Mouse (Mus musculus): ENCODE data around the gene Zc2hc1b. TPM values are rescaled to one million over a fixed set of nuclear protein-coding genes. Genes with fewer than 3 reads are reported as not detected.

Zc2hc1b gene
- polyA plus RNA-seq, 1 experiment, result not detected

DNA sequence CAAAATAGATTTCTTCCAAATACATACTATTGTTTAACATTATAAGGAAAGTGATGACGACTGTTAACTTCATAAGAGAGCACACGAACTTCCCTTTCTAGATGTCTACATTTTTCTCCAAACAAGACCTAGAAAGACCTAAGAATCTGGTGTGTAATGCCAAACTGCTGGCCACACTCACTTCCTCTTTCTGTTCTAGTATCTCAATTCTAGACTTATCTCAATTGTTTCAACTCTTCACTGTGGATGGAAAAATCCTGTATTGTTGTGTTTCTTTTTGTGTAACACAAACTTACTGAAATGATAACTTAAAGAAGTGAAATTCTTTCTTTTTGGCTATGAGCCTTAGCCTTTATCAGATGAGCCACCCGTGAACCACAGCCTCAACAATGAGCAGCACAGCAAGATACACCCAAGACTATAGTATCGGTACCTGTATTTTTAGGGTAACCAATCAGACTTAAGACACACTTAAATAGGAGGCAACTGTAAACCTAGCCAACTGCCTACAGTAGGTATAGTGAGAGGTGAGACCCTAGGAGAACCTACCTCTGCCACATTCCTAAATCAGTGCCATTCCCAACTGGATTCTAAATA, 6.4 kb upstream of the Zc2hc1b start:
- DNase-seq, result no peak
- Histone ChIP-seq H3K4me3 (replicated peaks; ENCODE audit: extremely low read depth, low read depth, low read length) (no peak overlapping the region), H3K4me1 (ENCODE audit: control insufficient read depth, insufficient read depth, low read length) (no peaks in the 10 kb centered on the region)
- TF ChIP-seq POLR2A (IDR thresholded peaks at IDR 0.05; ENCODE audit: borderline replicate concordance, extremely low read depth, low read depth, low read length) (no peak), CTCF (IDR thresholded peaks at IDR 0.05; ENCODE audit: insufficient read depth, low read length) (no peak)
- 72% methylated on average over 4 of the region's 4 CpGs for WGBS

DNA sequence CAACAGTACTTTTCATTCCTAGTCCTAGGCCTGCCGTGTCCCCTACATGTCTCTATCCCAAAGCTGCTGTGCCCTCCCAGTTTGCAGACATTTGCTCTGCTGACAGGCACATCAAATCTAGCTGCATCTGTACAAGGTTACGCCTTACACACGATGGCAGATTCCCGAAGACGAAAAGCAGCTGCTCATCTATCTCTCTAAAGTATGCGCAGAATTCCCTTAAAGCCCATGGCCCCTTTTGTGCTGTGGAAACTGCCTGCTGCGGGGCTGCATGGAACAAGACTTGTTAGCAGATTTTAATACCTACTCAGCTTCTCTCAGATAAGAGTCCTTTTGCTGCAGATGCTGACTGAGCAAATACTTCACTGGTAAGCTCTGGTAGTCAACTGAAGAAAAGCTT, 2.4 kb upstream of the Zc2hc1b start:
- no peak for DNase-seq
- WGBS, result 81% methylated on average over 7 of the region's 7 CpGs
- H3K4me3 ChIP-seq (replicated peaks; ENCODE audit: extremely low read depth, low read depth, low read length), result no peak overlapping the region
- H3K4me1 ChIP-seq (ENCODE audit: control insufficient read depth, insufficient read depth, low read length), result no peaks in the 10 kb centered on the region
- TF ChIP-seq CTCF (IDR thresholded peaks at IDR 0.05; ENCODE audit: insufficient read depth, low read length) (no peak), POLR2A (IDR thresholded peaks at IDR 0.05; ENCODE audit: borderline replicate concordance, extremely low read depth, low read depth, low read length) (no peak)

DNA sequence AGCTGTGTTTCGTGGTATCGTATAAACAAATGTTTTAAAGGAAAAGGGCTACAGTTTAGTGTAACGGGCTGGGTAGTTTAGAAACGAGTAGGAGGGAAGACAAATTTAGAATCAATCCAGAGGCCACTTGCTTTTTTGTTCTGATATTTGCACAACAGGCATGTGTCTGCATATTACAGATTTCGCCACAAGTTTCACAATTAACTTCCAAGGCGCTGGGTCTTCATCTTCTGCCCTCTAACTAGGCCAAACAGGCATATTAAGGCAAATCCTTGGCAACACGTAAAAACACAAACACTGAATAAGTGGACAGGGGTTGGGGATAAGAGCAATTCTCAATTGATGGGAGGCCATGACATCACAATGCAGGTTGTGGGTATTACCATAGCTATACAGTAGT, 2.0 kb downstream of the Zc2hc1b start:
- no peak for DNase-seq

DNA sequence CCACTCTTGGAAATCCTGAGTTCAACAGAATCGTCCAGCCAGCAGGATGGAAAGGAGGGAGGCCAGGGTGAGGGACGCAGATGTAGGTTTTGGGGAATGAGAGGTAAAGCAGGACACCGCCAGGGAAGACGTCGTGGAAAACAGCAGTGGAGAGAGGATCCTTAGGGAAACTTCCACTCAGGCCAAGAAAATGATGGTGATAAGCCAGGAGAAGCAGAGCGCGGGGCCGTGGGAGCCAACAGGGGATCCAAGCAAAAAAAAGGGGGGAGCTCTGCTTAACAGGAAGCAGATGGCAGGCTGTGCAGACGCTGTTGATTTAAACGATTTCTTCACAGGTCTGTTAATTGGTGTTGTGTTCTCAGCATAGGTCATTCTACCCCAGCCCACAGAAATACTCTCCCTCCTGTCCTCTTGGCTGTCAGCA, 5.0 kb downstream of the Zc2hc1b start:
- WGBS, result 45% methylated on average over 10 of the region's 10 CpGs

More for the DNA sequence above, 2.0 kb downstream of the Zc2hc1b start:
- no peaks in the 10 kb centered on the region for H3K4me1 ChIP-seq (ENCODE audit: control insufficient read depth, insufficient read depth, low read length)
- no peak overlapping the region for H3K4me3 ChIP-seq (replicated peaks; ENCODE audit: extremely low read depth, low read depth, low read length)
- TF ChIP-seq POLR2A (IDR thresholded peaks at IDR 0.05; ENCODE audit: borderline replicate concordance, extremely low read depth, low read depth, low read length) (no peak), CTCF (IDR thresholded peaks at IDR 0.05; ENCODE audit: insufficient read depth, low read length) (no peak)
- WGBS, result 73% methylated on average over 7 of the region's 7 CpGs

DNA sequence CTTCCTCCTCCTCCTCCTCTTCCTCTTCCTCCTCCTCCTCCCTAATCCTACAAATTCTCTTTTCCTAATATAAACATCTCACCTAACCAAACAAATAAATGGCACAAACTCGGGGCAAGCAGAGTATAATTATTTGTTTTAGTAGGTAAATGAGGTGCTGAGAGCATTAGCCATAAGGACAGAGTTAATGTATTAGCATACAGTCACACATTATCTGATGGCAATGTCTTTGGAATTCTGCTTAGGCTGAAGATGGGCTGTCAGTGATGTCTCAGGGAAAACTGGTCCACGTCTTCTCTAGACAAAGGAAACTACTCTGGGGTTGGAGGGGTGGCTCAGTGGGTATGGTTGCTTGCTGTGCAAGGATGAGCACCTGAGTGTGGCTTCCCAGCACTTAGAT, 6.4 kb downstream of the Zc2hc1b start:
- no peak for DNase-seq
- WGBS, result 40% methylated on average over 2 of the region's 2 CpGs
- Histone ChIP-seq H3K4me1 (ENCODE audit: control insufficient read depth, insufficient read depth, low read length) (no peaks in the 10 kb centered on the region; the same call in 1 of the 2 replicates), H3K4me3 (replicated peaks; ENCODE audit: extremely low read depth, low read depth, low read length) (no peak overlapping the region)
- TF ChIP-seq CTCF (IDR thresholded peaks at IDR 0.05; ENCODE audit: insufficient read depth, low read length) (no peak), POLR2A (IDR thresholded peaks at IDR 0.05; ENCODE audit: borderline replicate concordance, extremely low read depth, low read depth, low read length) (no peak)

More for the DNA sequence above, 5.0 kb downstream of the Zc2hc1b start:
- TF ChIP-seq POLR2A (IDR thresholded peaks at IDR 0.05; ENCODE audit: borderline replicate concordance, extremely low read depth, low read depth, low read length), result no peak
- no peak for TF ChIP-seq CTCF (IDR thresholded peaks at IDR 0.05; ENCODE audit: insufficient read depth, low read length)
- Histone ChIP-seq H3K4me1 (ENCODE audit: control insufficient read depth, insufficient read depth, low read length) (no peaks in the 10 kb centered on the region), H3K4me3 (replicated peaks; ENCODE audit: extremely low read depth, low read depth, low read length) (no peak overlapping the region)
- DNase-seq, result no peak

DNA sequence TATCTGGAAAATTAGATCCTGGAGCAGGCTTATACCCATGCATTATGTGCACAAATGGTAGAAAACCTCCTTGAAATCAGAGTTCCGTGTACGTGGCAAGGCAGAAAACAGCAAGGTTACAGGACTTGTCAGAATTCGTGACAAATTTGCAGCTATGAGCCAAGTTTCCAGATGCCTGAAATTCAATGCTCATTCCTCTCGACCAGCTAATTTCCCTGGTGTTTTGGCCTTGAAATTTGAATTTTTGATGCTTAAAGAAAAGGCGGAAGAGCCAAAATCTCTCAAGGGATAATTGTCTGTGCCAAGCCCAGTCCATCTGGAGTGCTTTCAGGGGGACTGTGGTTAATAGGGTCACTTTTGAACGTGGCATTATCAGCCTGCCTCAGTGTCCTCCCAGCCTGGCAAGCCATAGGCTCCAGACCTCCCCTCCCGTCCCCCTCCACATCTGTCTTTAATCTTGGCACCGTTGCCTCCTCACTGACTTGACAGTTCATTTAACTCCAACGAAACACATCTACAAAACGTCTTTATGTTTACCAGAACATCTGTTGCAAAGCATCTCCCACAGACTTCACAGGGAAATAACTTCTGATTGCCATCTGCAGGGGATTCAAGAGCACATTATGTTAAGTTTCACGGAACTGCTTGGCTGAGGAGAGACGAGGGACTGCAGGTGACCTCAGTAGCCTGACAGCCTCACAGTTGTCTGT, 6.9 kb downstream of the Zc2hc1b start:
- 41% methylated on average over 12 of the region's 12 CpGs for WGBS
- no peak overlapping the region for H3K4me3 ChIP-seq (replicated peaks; ENCODE audit: extremely low read depth, low read depth, low read length)
- DNase-seq, result no peak

DNA sequence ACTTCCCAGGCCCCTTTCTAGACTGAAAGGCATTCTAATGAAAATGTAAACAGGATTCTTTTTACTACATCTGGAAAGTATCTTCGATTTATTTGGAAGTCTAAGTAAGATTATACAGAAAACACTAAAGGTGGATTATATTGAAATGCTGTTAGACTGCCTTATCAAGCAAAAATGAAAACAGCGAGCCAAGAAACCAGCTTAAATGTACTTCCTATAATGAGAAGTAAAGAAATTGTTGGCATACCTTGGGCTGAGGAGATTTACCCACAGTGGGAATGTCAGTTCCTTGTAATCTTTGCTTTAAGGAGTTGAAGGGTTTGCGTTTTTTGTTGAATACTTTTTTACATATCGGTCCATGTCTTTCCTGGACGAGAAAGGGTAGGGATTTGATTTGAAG, 9.4 kb downstream of the Zc2hc1b start:
- H3K4me1 ChIP-seq (ENCODE audit: control insufficient read depth, insufficient read depth, low read length), result no peaks in the 10 kb centered on the region; the same call in 1 of the 2 replicates
- no peak for TF ChIP-seq CTCF (IDR thresholded peaks at IDR 0.05; ENCODE audit: insufficient read depth, low read length)
- no peak for TF ChIP-seq POLR2A (IDR thresholded peaks at IDR 0.05; ENCODE audit: borderline replicate concordance, extremely low read depth, low read depth, low read length)
- no peak for DNase-seq
- WGBS, result 64% methylated on average over 5 of the region's 5 CpGs
- H3K4me3 ChIP-seq (replicated peaks; ENCODE audit: extremely low read depth, low read depth, low read length), result no peak overlapping the region

More for the DNA sequence above, 6.9 kb downstream of the Zc2hc1b start:
- no peaks in the 10 kb centered on the region; the same call in 1 of the 2 replicates for H3K4me1 ChIP-seq (ENCODE audit: control insufficient read depth, insufficient read depth, low read length)
- TF ChIP-seq CTCF (IDR thresholded peaks at IDR 0.05; ENCODE audit: insufficient read depth, low read length) (no peak), POLR2A (IDR thresholded peaks at IDR 0.05; ENCODE audit: borderline replicate concordance, extremely low read depth, low read depth, low read length) (no peak)

DNA sequence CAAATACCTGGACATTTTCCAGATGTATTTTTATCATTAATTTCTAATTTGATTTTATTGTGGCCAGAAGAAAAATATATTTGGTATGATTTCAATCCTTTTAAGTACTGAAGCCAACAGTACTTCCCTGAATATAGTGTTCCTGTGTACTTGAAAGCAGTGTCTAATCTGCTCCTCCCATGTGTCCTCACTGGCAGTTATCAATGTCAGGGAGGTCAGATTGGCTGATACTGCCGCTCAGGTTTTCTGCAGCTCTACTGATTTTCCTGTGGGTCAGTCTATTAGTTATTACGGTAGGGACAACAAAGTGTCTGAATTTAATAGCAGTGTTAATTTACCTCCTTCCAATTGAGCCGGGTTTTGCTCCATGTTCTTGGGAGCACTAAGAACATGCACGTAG, 15.8 kb downstream of the Zc2hc1b start:
- Histone ChIP-seq H3K4me3 (replicated peaks; ENCODE audit: extremely low read depth, low read depth, low read length) (no peak overlapping the region), H3K4me1 (ENCODE audit: control insufficient read depth, insufficient read depth, low read length) (no peaks in the 10 kb centered on the region)
- DNase-seq, result no peak
- 71% methylated on average over 4 of the region's 4 CpGs for WGBS
- TF ChIP-seq CTCF (IDR thresholded peaks at IDR 0.05; ENCODE audit: insufficient read depth, low read length) (no peak), POLR2A (IDR thresholded peaks at IDR 0.05; ENCODE audit: borderline replicate concordance, extremely low read depth, low read depth, low read length) (no peak)

DNA sequence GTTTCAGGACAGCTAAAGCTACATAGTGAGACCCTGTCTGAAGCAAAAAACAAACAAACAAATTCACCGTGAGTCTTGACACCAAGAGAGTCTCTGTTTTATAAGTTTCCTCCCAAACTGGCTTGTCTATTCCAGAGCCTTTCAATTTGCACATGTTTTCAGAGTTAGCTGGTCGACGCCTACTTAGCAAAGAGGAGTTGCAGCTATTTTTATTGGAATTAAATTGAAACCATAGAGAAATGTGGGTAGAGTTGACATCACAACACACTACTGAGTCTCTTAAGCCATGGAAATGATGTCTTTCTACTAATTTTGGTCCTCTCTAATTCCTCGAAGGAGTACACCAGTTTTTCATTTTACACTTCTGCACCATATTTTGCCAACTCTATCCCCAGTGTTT, 16.9 kb downstream of the Zc2hc1b start:
- 86% methylated on average over 4 of the region's 4 CpGs for WGBS
- Histone ChIP-seq H3K4me3 (replicated peaks; ENCODE audit: extremely low read depth, low read depth, low read length) (no peak overlapping the region), H3K4me1 (ENCODE audit: control insufficient read depth, insufficient read depth, low read length) (no peaks in the 10 kb centered on the region)
- TF ChIP-seq CTCF (IDR thresholded peaks at IDR 0.05; ENCODE audit: insufficient read depth, low read length) (no peak), POLR2A (IDR thresholded peaks at IDR 0.05; ENCODE audit: borderline replicate concordance, extremely low read depth, low read depth, low read length) (no peak)
- DNase-seq, result no peak

DNA sequence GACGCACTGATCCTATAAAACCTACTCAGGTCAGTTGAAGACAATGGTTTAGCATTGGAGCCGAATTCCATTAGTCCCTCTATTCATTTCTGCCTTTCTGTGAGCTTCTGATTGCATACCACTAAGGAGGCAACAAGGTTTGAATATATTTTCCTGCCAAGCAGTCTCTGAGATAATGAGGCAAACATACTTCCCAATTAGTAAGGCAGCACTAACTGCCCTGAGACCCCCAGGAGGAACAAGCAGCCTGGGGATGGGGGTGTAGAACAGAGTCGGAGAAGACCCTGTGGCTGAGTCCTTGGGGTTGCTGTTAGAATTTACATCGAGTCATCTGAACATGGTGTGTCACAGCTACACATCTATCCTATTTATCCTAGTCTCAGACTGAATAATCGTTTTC, 22.4 kb downstream of the Zc2hc1b start:
- WGBS, result 85% methylated on average over 5 of the region's 5 CpGs
- Histone ChIP-seq H3K4me3 (replicated peaks; ENCODE audit: extremely low read depth, low read depth, low read length) (no peak overlapping the region), H3K4me1 (ENCODE audit: control insufficient read depth, insufficient read depth, low read length) (no peaks in the 10 kb centered on the region)
- DNase-seq, result no peak
- TF ChIP-seq POLR2A (IDR thresholded peaks at IDR 0.05; ENCODE audit: borderline replicate concordance, extremely low read depth, low read depth, low read length), result no peak
- TF ChIP-seq CTCF (IDR thresholded peaks at IDR 0.05; ENCODE audit: insufficient read depth, low read length), result no peak
